7 mouse cellular contexts compared by ENCODE assay signal in genomic region chr1:135154411-135154959, GRCm38 (mm10). TPM values are rescaled to one million over a fixed set of nuclear protein-coding genes. Genes with fewer than 3 reads are reported as not detected.
DNase-seq lines count a peak whose midpoint lies in the region; ATAC-seq lines count a peak whose summit lies in the region.

No protein-coding gene starts in this region.

- intact Hi-C loops in gastrocnemius, postnatal 14 days (cut with DNase I; ENCODE audit: low total_unique reads), result no loop called here

- peak; percentile 76 for DNase-seq in adrenal gland, adult 2 months
- peak; percentile 91 for DNase-seq in embryo, embryonic 11 days
- peak; percentile 62 for DNase-seq in gastrocnemius, postnatal 14 days
- DNase-seq in left cerebral cortex, adult 9 months (ENCODE audit: low spot score in 2 of 2), result peak; percentile 79 to 91
- DNase-seq in right cerebral cortex, postnatal 10 days (ENCODE audit: low spot score in 2 of 2), result peak; percentile 88 to 91

- ATAC-seq in inflammation-experienced regulatory T-cells, adult 6 months, result peak; percentile 89
- peak; percentile 98 for ATAC-seq in megakaryocyte progenitor cell, adult 5-6 weeks (replicated peaks; ENCODE audit: poor library complexity)

RNA-seq across cellular contexts. Expression of gene Arl8a, which starts 7.9 kb away (rescaled TPM):
- total RNA-seq in adrenal gland, adult 2 months (2021), result 10 to 100 TPM; 59.4 to 62.2 TPM
- polyA plus RNA-seq in adrenal gland, adult 2 months (2012; rRNA removed), result 41.5 and 43.2 TPM in 2 replicates
- 10 to 100 TPM; 25.1 to 26.8 TPM for total RNA-seq in gastrocnemius, postnatal 14 days (2021)
- 10 to 100 TPM; 10.6 to 19.4 (median 14.2) TPM for polyA plus RNA-seq in inflammation-experienced regulatory T-cells, adult 6 months (2017; shearing (Covaris generic))
- 32.1 and 35.1 TPM in 2 replicates for total RNA-seq in megakaryocyte progenitor cell, adult 5-6 weeks (2015)
- total RNA-seq in megakaryocyte progenitor cell, adult 5-6 weeks (2017), result 18.4 and 19.9 TPM in 2 replicates

RNA-seq across cellular contexts. Expression of gene Gpr37l1, which starts 13.0 kb away (rescaled TPM):
- 1 to 10 TPM in 1 of 2 experiments, under 1 TPM in 1; 0.61 to 2.2 TPM for total RNA-seq in adrenal gland, adult 2 months (2021)
- polyA plus RNA-seq in adrenal gland, adult 2 months (2012; rRNA removed), result 2.3 and 3.0 TPM in 2 replicates
- 1 to 10 TPM in 1 of 2 experiments, under 1 TPM in 1; 0.78 to 2.5 TPM for total RNA-seq in gastrocnemius, postnatal 14 days (2021)
- polyA plus RNA-seq in inflammation-experienced regulatory T-cells, adult 6 months (2017; shearing (Covaris generic)), result not detected
- total RNA-seq in megakaryocyte progenitor cell, adult 5-6 weeks (2015), result not detected in 2 replicates
- not detected in 2 replicates for total RNA-seq in megakaryocyte progenitor cell, adult 5-6 weeks (2017)

RNA-seq across cellular contexts. Expression of gene Ptpn7, which starts 22.0 kb away (rescaled TPM):
- total RNA-seq in adrenal gland, adult 2 months (2021), result 1 to 10 TPM; 1.6 to 1.8 TPM
- 2.6 and 2.7 TPM in 2 replicates for polyA plus RNA-seq in adrenal gland, adult 2 months (2012; rRNA removed)
- total RNA-seq in gastrocnemius, postnatal 14 days (2021), result under 1 TPM; 0.18 to 0.41 TPM
- 100 to 1,000 TPM; 161 to 188 (median 171) TPM for polyA plus RNA-seq in inflammation-experienced regulatory T-cells, adult 6 months (2017; shearing (Covaris generic))
- total RNA-seq in megakaryocyte progenitor cell, adult 5-6 weeks (2015), result 75.0 and 75.4 TPM in 2 replicates
- 103 and 112 TPM in 2 replicates for total RNA-seq in megakaryocyte progenitor cell, adult 5-6 weeks (2017)

RNA-seq across cellular contexts. Expression of gene Lgr6, which starts 49.4 kb away (rescaled TPM):
- total RNA-seq in adrenal gland, adult 2 months (2021), result 1 to 10 TPM; 2.0 to 3.6 TPM
- polyA plus RNA-seq in adrenal gland, adult 2 months (2012; rRNA removed), result 1.1 and 1.8 TPM in 2 replicates
- total RNA-seq in gastrocnemius, postnatal 14 days (2021), result 1 to 10 TPM in 1 of 2 experiments, under 1 TPM in 1; 0.88 to 1.1 TPM
- polyA plus RNA-seq in inflammation-experienced regulatory T-cells, adult 6 months (2017; shearing (Covaris generic)), result under 1 TPM in 2 of 3 experiments, not detected in 1; 0.05 to 0.28 TPM
- total RNA-seq in megakaryocyte progenitor cell, adult 5-6 weeks (2015), result 0.05 TPM in 1 of 2 replicates, not detected in the other
- total RNA-seq in megakaryocyte progenitor cell, adult 5-6 weeks (2017), result 0.08 TPM in 1 of 2 replicates, not detected in the other

Comparison
In these comparisons a context has a peak if more than half of its experiments do, and no peak if none do; other contexts are left out.
1. Peak in every context shown above with its lines: DNase-seq and ATAC-seq.
2. RNA of gene Ptpn7, which starts 22.0 kb away (total RNA-seq): 75.0 to 112 TPM in megakaryocyte progenitor cell, adult 5-6 weeks; 1.6 to 1.8 TPM in adrenal gland, adult 2 months and 0.18 to 0.41 TPM in gastrocnemius, postnatal 14 days; every median in the first group is over 10 times any median in the second.